Mouse (Mus musculus): ENCODE results near the gene Cdh15. TPM values are rescaled to one million over a fixed set of nuclear protein-coding genes. Genes with fewer than 3 reads are reported as not detected.

Gene Cdh15
- total and polyA plus RNA-seq, 2 experiments from 2014 or later: 1.8 to 3.5 TPM

- H3K9me3 ChIP-seq (ENCODE audit: low read length): no peaks in the 10 kb centered on the region
- H3K9ac ChIP-seq (replicated peaks; ENCODE audit: low read length, poor library complexity, severe bottlenecking): no peak overlapping the region
- DNase-seq (ENCODE audit: low spot score) (no peak), ATAC-seq (ENCODE audit: low FRiP score) (no peak)
- no peak overlapping the region for H3K4me2 ChIP-seq (ENCODE audit: low read depth, low read length, poor library complexity, severe bottlenecking)
- H3K27me3 ChIP-seq (ENCODE audit: insufficient read depth, low read length): no peaks in the 10 kb centered on the region
- peaks cover 9% of the 10 kb centered on the region for H3K36me3 ChIP-seq (ENCODE audit: insufficient read depth, low read length)
- WGBS: 36% methylated on average over 13 of the region's 13 CpGs
- no peaks in the 10 kb centered on the region for H3K4me1 ChIP-seq (ENCODE audit: insufficient read depth, low read length)
- TF ChIP-seq CTCF (IDR thresholded peaks at IDR 0.05): no peak
- no peak overlapping the region for H3K4me3 ChIP-seq (ENCODE audit: low read depth, low read length)
- H3K27ac ChIP-seq (ENCODE audit: low read depth, low read length): no peak overlapping the region
These were observed 29.9 kb upstream of the Cdh15 start for GRCm38 (mm10) chr8:122817724-122818496.

- no peak overlapping the region for H3K4me3 ChIP-seq (ENCODE audit: low read depth, low read length)
- no peak for DNase-seq (ENCODE audit: low spot score)
- no peak overlapping the region for H3K9ac ChIP-seq (replicated peaks; ENCODE audit: low read length, poor library complexity, severe bottlenecking)
- H3K36me3 ChIP-seq (ENCODE audit: insufficient read depth, low read length): peaks cover under 1% of the 10 kb centered on the region
- no peaks in the 10 kb centered on the region for H3K4me1 ChIP-seq (ENCODE audit: insufficient read depth, low read length)
- H3K4me2 ChIP-seq (ENCODE audit: low read depth, low read length, poor library complexity, severe bottlenecking): no peak overlapping the region
- no peaks in the 10 kb centered on the region for H3K27me3 ChIP-seq (ENCODE audit: insufficient read depth, low read length)
- no peak for TF ChIP-seq CTCF (IDR thresholded peaks at IDR 0.05)
- no peaks in the 10 kb centered on the region for H3K9me3 ChIP-seq (ENCODE audit: low read length)
- ATAC-seq (ENCODE audit: low FRiP score): no peak
- WGBS: 85% methylated on average over 11 of the region's 11 CpGs
- no peak overlapping the region for H3K27ac ChIP-seq (ENCODE audit: low read depth, low read length)
These were observed 28.0 kb upstream of the Cdh15 start for GRCm38 (mm10) chr8:122819776-122820175.

GRCm38 (mm10) chr8:122824571-122824970 lies 23.2 kb upstream of the Cdh15 start:
- no peaks in the 10 kb centered on the region for H3K36me3 ChIP-seq (ENCODE audit: insufficient read depth, low read length)
- no peak overlapping the region for H3K9ac ChIP-seq (replicated peaks; ENCODE audit: low read length, poor library complexity, severe bottlenecking)
- 43% methylated on average over 5 of the region's 5 CpGs for WGBS
- TF ChIP-seq CTCF (IDR thresholded peaks at IDR 0.05): no peak
- ATAC-seq (ENCODE audit: low FRiP score): no peak
- no peaks in the 10 kb centered on the region for H3K9me3 ChIP-seq (ENCODE audit: low read length)
- H3K4me2 ChIP-seq (ENCODE audit: low read depth, low read length, poor library complexity, severe bottlenecking): no peak overlapping the region
- no peak overlapping the region for H3K27ac ChIP-seq (ENCODE audit: low read depth, low read length)
- H3K4me3 ChIP-seq (ENCODE audit: low read depth, low read length): no peak overlapping the region
- no peaks in the 10 kb centered on the region for H3K4me1 ChIP-seq (ENCODE audit: insufficient read depth, low read length)
- H3K27me3 ChIP-seq (ENCODE audit: insufficient read depth, low read length): no peaks in the 10 kb centered on the region
- no peak for DNase-seq (ENCODE audit: low spot score)

GRCm38 (mm10) chr8:122824986-122825385 lies 22.8 kb upstream of the Cdh15 start:
- H3K27me3 ChIP-seq (ENCODE audit: insufficient read depth, low read length): no peaks in the 10 kb centered on the region
- no peak overlapping the region for H3K27ac ChIP-seq (ENCODE audit: low read depth, low read length)
- no peaks in the 10 kb centered on the region for H3K36me3 ChIP-seq (ENCODE audit: insufficient read depth, low read length)
- no peak overlapping the region for H3K4me2 ChIP-seq (ENCODE audit: low read depth, low read length, poor library complexity, severe bottlenecking)
- no peak overlapping the region for H3K4me3 ChIP-seq (ENCODE audit: low read depth, low read length)
- H3K9ac ChIP-seq (replicated peaks; ENCODE audit: low read length, poor library complexity, severe bottlenecking): no peak overlapping the region
- no peaks in the 10 kb centered on the region for H3K4me1 ChIP-seq (ENCODE audit: insufficient read depth, low read length)
- H3K9me3 ChIP-seq (ENCODE audit: low read length): no peaks in the 10 kb centered on the region
- no peak for DNase-seq (ENCODE audit: low spot score)
- no peak for TF ChIP-seq CTCF (IDR thresholded peaks at IDR 0.05)
- ATAC-seq (ENCODE audit: low FRiP score): no peak
- 69% methylated on average over 9 of the region's 9 CpGs for WGBS

DNA sequence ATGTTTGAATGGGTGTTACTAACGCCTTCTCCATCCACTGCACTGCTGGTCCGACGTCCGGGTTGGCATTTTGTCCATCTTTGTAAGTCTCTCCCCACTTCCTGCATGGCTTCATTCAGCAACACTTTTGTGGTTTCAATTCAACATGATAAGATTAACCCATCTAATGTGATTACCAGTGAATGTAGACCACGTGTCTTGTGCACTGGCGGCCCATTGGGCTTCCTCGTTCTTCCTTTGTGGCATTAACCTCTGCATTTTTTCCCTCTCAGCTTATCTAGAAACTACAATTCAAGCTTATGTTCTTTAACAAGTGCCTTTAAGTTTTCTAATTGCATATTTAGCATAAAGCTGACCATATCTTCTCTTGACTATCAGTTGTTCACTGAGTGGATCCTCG lies 22.4 kb upstream of the Cdh15 start:
- Histone ChIP-seq H3K4me3 (ENCODE audit: low read depth, low read length) (no peak overlapping the region), H3K27ac (ENCODE audit: low read depth, low read length) (no peak overlapping the region), H3K27me3 (ENCODE audit: insufficient read depth, low read length) (no peaks in the 10 kb centered on the region), H3K9me3 (ENCODE audit: low read length) (no peaks in the 10 kb centered on the region), H3K4me2 (ENCODE audit: low read depth, low read length, poor library complexity, severe bottlenecking) (no peak overlapping the region), H3K36me3 (ENCODE audit: insufficient read depth, low read length) (no peaks in the 10 kb centered on the region), H3K4me1 (ENCODE audit: insufficient read depth, low read length) (no peaks in the 10 kb centered on the region), H3K9ac (replicated peaks; ENCODE audit: low read length, poor library complexity, severe bottlenecking) (no peak overlapping the region)
- DNase-seq (ENCODE audit: low spot score): no peak
- ATAC-seq (ENCODE audit: low FRiP score): no peak
- WGBS: 51% methylated on average over 8 of the region's 8 CpGs
- TF ChIP-seq CTCF (IDR thresholded peaks at IDR 0.05): no peak

DNA sequence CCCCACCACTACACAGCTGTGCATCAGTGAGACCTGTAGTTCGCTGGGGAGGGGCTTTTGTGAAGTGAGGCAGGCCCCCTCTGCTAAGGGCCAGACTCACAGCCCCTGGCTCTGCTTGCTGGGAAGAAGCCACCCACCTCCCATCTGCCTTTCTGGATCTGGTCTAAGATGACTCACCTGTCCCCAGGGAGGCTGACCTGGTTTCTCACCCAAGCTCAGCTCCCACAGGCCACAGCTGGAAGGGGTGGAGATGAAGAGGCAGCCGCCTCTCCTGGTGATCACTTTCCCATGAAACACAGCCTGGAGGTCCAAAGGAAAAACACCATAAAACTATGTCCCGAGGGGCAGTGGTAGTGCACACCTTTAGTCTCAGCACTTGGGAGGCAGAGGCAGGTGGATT lies 18.4 kb upstream of the Cdh15 start:
- ATAC-seq (ENCODE audit: low FRiP score) (no peak), DNase-seq (ENCODE audit: low spot score) (no peak)
- no peak overlapping the region for H3K4me3 ChIP-seq (ENCODE audit: low read depth, low read length)
- no peaks in the 10 kb centered on the region for H3K27me3 ChIP-seq (ENCODE audit: insufficient read depth, low read length)
- TF ChIP-seq CTCF (IDR thresholded peaks at IDR 0.05): no peak
- WGBS: 88% methylated on average over 3 of the region's 3 CpGs
- H3K27ac ChIP-seq (ENCODE audit: low read depth, low read length): no peak overlapping the region
- H3K4me1 ChIP-seq (ENCODE audit: insufficient read depth, low read length): no peaks in the 10 kb centered on the region
- no peaks in the 10 kb centered on the region for H3K9me3 ChIP-seq (ENCODE audit: low read length)
- H3K36me3 ChIP-seq (ENCODE audit: insufficient read depth, low read length): no peaks in the 10 kb centered on the region
- H3K4me2 ChIP-seq (ENCODE audit: low read depth, low read length, poor library complexity, severe bottlenecking): no peak overlapping the region
- no peak overlapping the region for H3K9ac ChIP-seq (replicated peaks; ENCODE audit: low read length, poor library complexity, severe bottlenecking)
